Mouse (Mus musculus): ENCODE results near the gene Rnf135. TPM values are rescaled to one million over a fixed set of nuclear protein-coding genes. Genes with fewer than 3 reads are reported as not detected.

The Rnf135 gene
- total and polyA plus RNA-seq, 3 experiments: 4.0 to 9.6 (median 6.8) TPM

DNA sequence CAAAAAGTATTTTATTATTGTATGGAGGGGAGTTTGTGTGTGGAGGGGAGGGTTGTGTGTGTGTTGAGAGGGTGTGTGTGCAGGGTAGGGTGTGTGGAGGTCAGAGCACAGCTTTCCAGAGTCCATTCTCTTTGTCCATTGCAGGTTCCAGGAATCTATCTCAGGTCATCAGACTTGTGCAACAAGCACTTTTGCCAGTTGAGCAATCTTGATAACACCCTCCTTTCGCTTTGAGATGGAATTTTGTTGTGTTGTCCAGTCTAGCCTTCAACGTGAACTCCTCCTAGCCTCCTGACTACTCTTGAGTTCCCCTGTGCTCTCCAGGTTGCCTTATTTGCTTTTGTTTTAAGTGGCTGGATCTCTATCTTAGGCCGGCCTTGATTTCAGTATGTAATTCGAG is 6.6 kb downstream of the Rnf135 start:
- peaks cover 61% of the 10 kb centered on the region for H3K36me3 ChIP-seq (replicated peaks)
- ATAC-seq (ENCODE audit: extremely low read depth, insufficient number of reproducible peaks, low FRiP score, poor library complexity, severe bottlenecking): no peak
- H3K4me3 ChIP-seq (ENCODE audit: low read depth, low read length): no peak overlapping the region
- TF ChIP-seq GATA2 (IDR thresholded peaks at IDR 0.05; ENCODE audit: borderline replicate concordance, low read depth, low read length) (no peak), TAL1 (conservative IDR thresholded peaks at IDR 0.05; ENCODE audit: low read depth, low read length) (no peak), POLR2AphosphoS5 (IDR thresholded peaks at IDR 0.05; ENCODE audit: insufficient replicate concordance, low read depth, low read length) (no peak), CTCF (IDR thresholded peaks at IDR 0.05; ENCODE audit: low read depth, low read length) (no peak), GATA1 (IDR thresholded peaks at IDR 0.05; ENCODE audit: borderline replicate concordance, low read length) (no peak)
- H3K27me3 ChIP-seq (ENCODE audit: insufficient read depth, low read length): no peaks in the 10 kb centered on the region
- peaks cover 5% of the 10 kb centered on the region for H3K9me3 ChIP-seq (replicated peaks)
- no peak for DNase-seq (ENCODE audit: low spot score)
- 0 out of 2 replicates have a peak, but pooled peaks cover 2% of the 10 kb centered on the region for H3K4me1 ChIP-seq (ENCODE audit: insufficient read depth, low read depth, low read length)

DNA sequence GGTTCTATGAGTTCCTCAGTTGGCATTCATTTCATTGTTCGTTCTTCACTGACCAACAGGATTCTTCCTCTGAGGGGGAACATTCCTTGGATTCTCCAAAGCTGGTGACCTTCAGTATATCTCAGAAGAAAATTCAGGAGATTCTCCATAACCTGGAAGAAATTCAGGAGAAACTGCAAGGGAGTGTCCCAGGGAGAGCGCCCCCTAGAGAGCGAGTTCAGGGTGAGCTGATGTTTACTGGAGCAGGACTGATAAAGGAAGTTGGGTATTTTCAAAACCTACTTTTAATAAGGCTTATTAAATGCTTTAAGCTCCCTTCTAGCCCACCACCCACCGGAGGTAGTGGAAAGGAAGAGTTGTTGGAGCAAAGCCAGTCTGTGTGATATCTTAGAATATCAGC is 10.2 kb downstream of the Rnf135 start:
- no peak for ATAC-seq (ENCODE audit: extremely low read depth, insufficient number of reproducible peaks, low FRiP score, poor library complexity, severe bottlenecking)
- peaks cover 3% of the 10 kb centered on the region; the same call in 1 of the 2 replicates for H3K4me1 ChIP-seq (ENCODE audit: insufficient read depth, low read depth, low read length)

DNA sequence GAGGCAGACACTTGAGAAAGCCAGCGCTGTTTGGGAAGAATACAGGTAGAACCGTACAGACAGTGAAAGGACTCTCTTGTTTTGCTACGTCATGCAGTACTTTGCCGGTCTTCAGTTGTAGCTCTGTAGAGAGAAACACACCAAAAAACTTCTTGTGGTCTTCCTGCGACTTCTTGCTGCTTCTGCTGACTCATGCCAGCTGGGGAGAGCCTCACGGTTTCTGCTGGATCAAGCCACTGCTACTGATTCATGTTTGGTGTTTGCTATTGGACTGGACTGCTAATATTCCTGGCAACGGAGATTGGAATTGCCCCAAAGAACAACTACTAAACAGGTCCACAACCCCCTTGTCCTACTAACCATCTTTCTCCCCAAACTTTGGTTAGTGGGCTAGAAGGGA is 12.7 kb downstream of the Rnf135 start:
- Histone ChIP-seq H3K4me3 (ENCODE audit: low read depth, low read length) (no peak overlapping the region), H3K36me3 (replicated peaks) (peaks cover 48% of the 10 kb centered on the region), H3K4me1 (ENCODE audit: insufficient read depth, low read depth, low read length) (peaks cover 3% of the 10 kb centered on the region; the same call in 1 of the 2 replicates), H3K27me3 (ENCODE audit: insufficient read depth, low read length) (no peaks in the 10 kb centered on the region; the same call in 1 of the 2 replicates), H3K9me3 (replicated peaks) (peaks cover 5% of the 10 kb centered on the region)
- no peak for ATAC-seq (ENCODE audit: extremely low read depth, insufficient number of reproducible peaks, low FRiP score, poor library complexity, severe bottlenecking)
- no peak for DNase-seq (ENCODE audit: low spot score)
- no peak for TF ChIP-seq GATA1 (IDR thresholded peaks at IDR 0.05; ENCODE audit: borderline replicate concordance, low read length)
- TF ChIP-seq POLR2AphosphoS5 (IDR thresholded peaks at IDR 0.05; ENCODE audit: insufficient replicate concordance, low read depth, low read length): no peak
- no peak for TF ChIP-seq TAL1 (conservative IDR thresholded peaks at IDR 0.05; ENCODE audit: low read depth, low read length)
- TF ChIP-seq GATA2 (IDR thresholded peaks at IDR 0.05; ENCODE audit: borderline replicate concordance, low read depth, low read length): no peak
- no peak for TF ChIP-seq CTCF (IDR thresholded peaks at IDR 0.05; ENCODE audit: low read depth, low read length)

More for the DNA sequence above, 10.2 kb downstream of the Rnf135 start:
- Histone ChIP-seq H3K36me3 (replicated peaks) (peaks cover 65% of the 10 kb centered on the region), H3K27me3 (ENCODE audit: insufficient read depth, low read length) (no peaks in the 10 kb centered on the region; the same call in 1 of the 2 replicates), H3K9me3 (replicated peaks) (peaks cover 5% of the 10 kb centered on the region), H3K4me3 (ENCODE audit: low read depth, low read length) (no peak overlapping the region)
- no peak for DNase-seq (ENCODE audit: low spot score)
- no peak for TF ChIP-seq GATA1 (IDR thresholded peaks at IDR 0.05; ENCODE audit: borderline replicate concordance, low read length)
- TF ChIP-seq POLR2AphosphoS5 (IDR thresholded peaks at IDR 0.05; ENCODE audit: insufficient replicate concordance, low read depth, low read length): no peak
- no peak for TF ChIP-seq CTCF (IDR thresholded peaks at IDR 0.05; ENCODE audit: low read depth, low read length)
- TF ChIP-seq TAL1 (conservative IDR thresholded peaks at IDR 0.05; ENCODE audit: low read depth, low read length): no peak
- no peak for TF ChIP-seq GATA2 (IDR thresholded peaks at IDR 0.05; ENCODE audit: borderline replicate concordance, low read depth, low read length)

DNA sequence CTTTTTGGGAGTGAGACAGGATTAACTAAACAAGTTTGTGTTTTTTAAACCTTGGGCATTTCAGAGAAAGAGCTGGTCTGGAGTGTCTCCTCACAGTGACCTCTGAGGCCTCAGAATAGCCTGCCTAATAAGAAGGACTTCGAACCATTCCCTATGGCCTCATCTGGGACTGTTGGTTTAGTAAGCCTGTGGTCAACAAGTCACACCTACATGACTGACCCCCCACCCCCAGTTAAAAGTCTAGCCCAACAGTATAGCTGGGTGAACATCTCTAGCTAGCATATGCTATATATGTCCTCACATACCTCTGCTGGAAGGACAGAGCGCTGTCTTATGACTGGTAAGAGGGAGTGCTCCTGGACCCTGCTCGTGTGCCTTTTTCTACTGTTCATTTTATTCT is 15.7 kb downstream of the Rnf135 start:
- Histone ChIP-seq H3K9me3 (replicated peaks) (peaks cover 4% of the 10 kb centered on the region), H3K27me3 (ENCODE audit: insufficient read depth, low read length) (peaks cover 12% of the 10 kb centered on the region), H3K36me3 (replicated peaks) (peaks cover 29% of the 10 kb centered on the region), H3K4me3 (ENCODE audit: low read depth, low read length) (no peak overlapping the region), H3K4me1 (ENCODE audit: insufficient read depth, low read depth, low read length) (peaks cover 3% of the 10 kb centered on the region; the same call in 1 of the 2 replicates)
- TF ChIP-seq POLR2AphosphoS5 (IDR thresholded peaks at IDR 0.05; ENCODE audit: insufficient replicate concordance, low read depth, low read length): no peak
- TF ChIP-seq TAL1 (conservative IDR thresholded peaks at IDR 0.05; ENCODE audit: low read depth, low read length): no peak
- no peak for TF ChIP-seq GATA2 (IDR thresholded peaks at IDR 0.05; ENCODE audit: borderline replicate concordance, low read depth, low read length)
- TF ChIP-seq GATA1 (IDR thresholded peaks at IDR 0.05; ENCODE audit: borderline replicate concordance, low read length): no peak
- no peak for TF ChIP-seq CTCF (IDR thresholded peaks at IDR 0.05; ENCODE audit: low read depth, low read length)
- no peak for DNase-seq (ENCODE audit: low spot score)
- ATAC-seq (ENCODE audit: extremely low read depth, insufficient number of reproducible peaks, low FRiP score, poor library complexity, severe bottlenecking): no peak

DNA sequence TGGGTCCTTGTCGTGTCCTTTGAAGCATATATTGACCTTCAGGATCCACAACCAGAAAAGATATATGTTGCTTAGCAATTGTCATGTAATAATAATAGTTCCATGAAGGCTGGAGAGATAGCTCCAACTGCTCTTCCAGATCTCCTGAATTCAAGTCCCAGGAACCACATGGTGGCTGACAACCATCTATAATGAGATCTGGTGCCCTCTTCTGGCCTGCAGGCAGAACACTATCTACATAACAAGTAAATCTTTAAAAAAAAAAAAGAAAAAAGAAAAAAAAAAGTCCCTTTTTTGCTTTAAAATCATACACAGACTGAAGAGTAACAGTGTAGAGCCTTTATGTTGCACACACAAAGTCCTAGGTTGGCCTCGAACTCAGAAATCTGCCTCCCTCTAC is 16.1 kb downstream of the Rnf135 start:
- DNase-seq (ENCODE audit: low spot score): no peak
- no peak for TF ChIP-seq TAL1 (conservative IDR thresholded peaks at IDR 0.05; ENCODE audit: low read depth, low read length)
- no peak for TF ChIP-seq CTCF (IDR thresholded peaks at IDR 0.05; ENCODE audit: low read depth, low read length)
- TF ChIP-seq GATA1 (IDR thresholded peaks at IDR 0.05; ENCODE audit: borderline replicate concordance, low read length): no peak
- no peak for TF ChIP-seq POLR2AphosphoS5 (IDR thresholded peaks at IDR 0.05; ENCODE audit: insufficient replicate concordance, low read depth, low read length)
- no peak for TF ChIP-seq GATA2 (IDR thresholded peaks at IDR 0.05; ENCODE audit: borderline replicate concordance, low read depth, low read length)
- peaks cover 24% of the 10 kb centered on the region for H3K36me3 ChIP-seq (replicated peaks)
- H3K4me3 ChIP-seq (ENCODE audit: low read depth, low read length): no peak overlapping the region
- no peak for ATAC-seq (ENCODE audit: extremely low read depth, insufficient number of reproducible peaks, low FRiP score, poor library complexity, severe bottlenecking)
- peaks cover 3% of the 10 kb centered on the region; the same call in 1 of the 2 replicates for H3K4me1 ChIP-seq (ENCODE audit: insufficient read depth, low read depth, low read length)
- peaks cover 12% of the 10 kb centered on the region for H3K27me3 ChIP-seq (ENCODE audit: insufficient read depth, low read length)
- H3K9me3 ChIP-seq (replicated peaks): no peaks in the 10 kb centered on the region; the same call in 1 of the 2 replicates

DNA sequence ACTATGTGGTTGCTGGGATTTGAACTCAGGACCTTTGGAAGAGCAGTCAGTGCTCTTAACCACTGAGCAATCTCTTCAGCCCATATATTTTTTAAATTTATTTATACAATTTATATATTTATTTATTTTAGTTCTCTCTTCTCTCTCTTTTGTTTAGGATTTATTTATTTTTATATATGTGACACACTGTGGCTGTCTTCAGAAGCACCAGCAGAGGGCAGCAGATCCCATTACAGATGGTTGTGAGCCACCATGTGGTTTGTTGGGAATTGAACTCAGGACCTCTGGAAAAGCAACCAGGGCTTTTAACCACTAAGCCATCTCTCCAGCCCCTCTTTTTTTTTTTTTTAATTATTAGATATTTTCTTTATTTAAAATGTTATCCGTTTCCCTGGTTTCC is 16.7 kb downstream of the Rnf135 start:
- Histone ChIP-seq H3K27me3 (ENCODE audit: insufficient read depth, low read length) (peaks cover 16% of the 10 kb centered on the region), H3K36me3 (replicated peaks) (peaks cover 19% of the 10 kb centered on the region), H3K4me3 (ENCODE audit: low read depth, low read length) (no peak overlapping the region), H3K4me1 (ENCODE audit: insufficient read depth, low read depth, low read length) (peaks cover 3% of the 10 kb centered on the region; the same call in 1 of the 2 replicates), H3K9me3 (replicated peaks) (no peaks in the 10 kb centered on the region; the same call in 1 of the 2 replicates)
- no peak for TF ChIP-seq GATA1 (IDR thresholded peaks at IDR 0.05; ENCODE audit: borderline replicate concordance, low read length)
- no peak for TF ChIP-seq CTCF (IDR thresholded peaks at IDR 0.05; ENCODE audit: low read depth, low read length)
- no peak for TF ChIP-seq TAL1 (conservative IDR thresholded peaks at IDR 0.05; ENCODE audit: low read depth, low read length)
- no peak for TF ChIP-seq POLR2AphosphoS5 (IDR thresholded peaks at IDR 0.05; ENCODE audit: insufficient replicate concordance, low read depth, low read length)
- no peak for TF ChIP-seq GATA2 (IDR thresholded peaks at IDR 0.05; ENCODE audit: borderline replicate concordance, low read depth, low read length)
- ATAC-seq (ENCODE audit: extremely low read depth, insufficient number of reproducible peaks, low FRiP score, poor library complexity, severe bottlenecking) (no peak), DNase-seq (ENCODE audit: low spot score) (no peak)

Data from G1E (cell line).